Mouse (Mus musculus) right cerebral cortex, postnatal 4 days (tissue): ENCODE results near the gene Abca8a.
"Not testable (repeated sequence)": the region's sequence is repeated elsewhere in the genome, so short reads cannot be mapped to it uniquely, and the experiment has no call there.

Experiments
- DNase-seq: peaks from one replicate; pipeline ENCODE4 v3.0.0-alpha.2; 2022

Abca8a gene

GRCm38 (mm10) chr11:110095858-110096257 lies at the start of gene Abca8a:
TSS of gene Abca8a (minus strand) at chr11:110095978.
- no peak for DNase-seq

DNA sequence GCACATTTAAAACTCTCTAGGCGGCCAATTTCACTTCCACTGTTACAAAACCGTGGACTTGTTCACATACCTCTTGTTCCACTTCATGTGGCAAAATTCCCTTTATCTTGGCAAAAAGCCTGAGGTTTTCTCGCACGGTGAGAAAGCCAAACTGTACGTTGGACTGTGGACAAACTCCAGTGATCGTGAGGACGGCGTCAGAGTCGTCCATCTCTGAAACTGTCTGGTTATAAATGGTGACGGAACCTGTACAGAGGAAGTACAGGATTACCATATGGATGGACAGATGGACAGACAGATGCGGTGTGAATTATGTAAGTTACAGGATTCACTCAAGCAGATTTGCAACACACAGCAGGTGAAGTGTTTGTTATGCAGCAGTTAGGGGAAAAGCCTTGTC lies 49.6 kb upstream of the Abca8a start:
- no peak for DNase-seq

- no peak for DNase-seq
These were observed 35.0 kb upstream of the Abca8a start for GRCm38 (mm10) chr11:110130760-110131159.

- no peak for DNase-seq
These were observed 15.4 kb upstream of the Abca8a start for GRCm38 (mm10) chr11:110111137-110111536.

DNA sequence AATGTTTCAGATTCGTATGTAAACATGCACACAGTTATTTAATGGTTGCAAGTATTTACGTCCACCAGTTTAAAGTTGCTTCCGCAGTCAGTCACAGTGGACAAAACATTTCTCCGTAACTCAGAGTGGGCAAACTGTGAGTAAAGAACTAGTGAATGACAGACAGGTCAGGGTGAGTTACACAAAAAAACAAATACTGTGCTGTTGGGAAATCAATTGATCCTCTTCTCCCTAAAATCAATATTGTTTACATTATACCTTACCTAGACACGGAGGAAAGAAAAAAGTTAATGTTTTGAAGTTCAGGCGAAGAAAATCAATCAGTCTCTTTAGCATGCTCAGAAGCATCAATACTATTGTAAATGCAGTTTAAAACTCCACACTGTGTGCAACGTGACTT lies 5.7 kb upstream of the Abca8a start:
- DNase-seq = no peak

GRCm38 (mm10) chr11:110098901-110099300 lies 3.1 kb upstream of the Abca8a start:
- DNase-seq = no peak

DNA sequence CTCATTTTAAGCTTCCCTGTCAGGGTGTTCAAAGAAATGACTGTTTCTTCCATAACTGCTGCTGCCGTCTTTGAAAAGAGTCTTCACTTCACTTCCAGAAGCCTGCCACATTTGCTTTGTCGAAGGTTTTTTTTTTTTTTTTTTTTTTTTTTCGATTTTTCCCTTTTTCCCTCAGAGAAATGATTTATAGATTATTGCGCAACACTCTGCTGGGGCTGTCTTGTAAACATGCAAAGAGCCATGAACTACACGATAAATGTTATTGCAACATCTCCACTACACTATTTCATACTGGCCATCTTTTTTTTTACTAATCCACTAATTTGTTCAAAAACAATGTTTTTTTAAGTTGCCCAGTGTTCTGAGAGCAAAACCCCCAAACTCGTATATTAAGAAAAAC lies 1.7 kb upstream of the Abca8a start:
- no peak for DNase-seq

DNA sequence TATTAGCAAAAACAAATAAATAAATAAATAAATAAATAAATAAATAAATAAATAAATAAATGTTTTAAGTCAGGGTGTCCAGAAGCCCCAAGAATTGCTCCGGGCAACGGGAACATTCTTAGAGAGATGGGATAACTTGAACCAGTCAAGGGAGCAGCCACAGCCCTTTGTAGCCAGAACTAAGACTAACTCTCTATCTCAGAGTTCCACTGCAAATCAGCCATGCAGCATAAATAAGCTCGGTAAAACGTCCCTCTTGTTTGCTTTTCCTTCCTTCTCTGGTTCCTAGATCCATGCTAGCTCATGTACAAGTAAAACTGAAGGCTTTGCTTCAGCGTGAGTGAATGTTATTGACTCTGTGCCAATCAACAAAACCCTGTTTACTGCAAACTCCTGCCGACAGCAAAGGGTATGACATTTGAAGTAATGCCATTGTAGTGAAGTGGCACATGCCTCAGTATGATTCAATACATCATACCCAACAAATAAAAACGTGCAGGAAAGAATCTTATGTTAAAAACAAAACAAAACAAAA lies 865 bp downstream of the Abca8a start:
- no peak for DNase-seq

- no peak for DNase-seq
These were observed 1.5 kb downstream of the Abca8a start for GRCm38 (mm10) chr11:110094236-110094635.

GRCm38 (mm10) chr11:110091328-110091727 lies 4.5 kb downstream of the Abca8a start:
- no peak for DNase-seq

GRCm38 (mm10) chr11:110072158-110072557 lies 23.6 kb downstream of the Abca8a start:
- DNase-seq = no peak

DNA sequence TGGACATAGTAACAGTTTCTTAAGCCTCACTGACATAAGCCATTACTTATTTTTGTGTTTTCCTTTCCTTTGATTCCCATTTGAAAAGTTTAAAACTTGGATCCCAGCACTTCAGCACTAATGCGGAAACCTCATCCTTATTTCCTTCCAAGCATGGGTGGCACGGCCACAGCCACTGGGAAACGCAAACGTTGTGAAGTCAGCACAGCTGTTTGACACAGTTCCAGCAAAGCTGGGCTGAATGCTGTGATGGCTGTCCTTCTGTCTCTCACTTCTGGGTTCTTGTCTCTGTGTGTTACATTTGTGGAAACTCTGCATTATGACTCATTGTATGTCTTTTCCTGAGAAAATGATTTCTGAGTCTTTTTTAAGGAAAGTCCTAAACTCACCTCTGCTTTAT lies 34.7 kb downstream of the Abca8a start:
- DNase-seq = no peak

DNA sequence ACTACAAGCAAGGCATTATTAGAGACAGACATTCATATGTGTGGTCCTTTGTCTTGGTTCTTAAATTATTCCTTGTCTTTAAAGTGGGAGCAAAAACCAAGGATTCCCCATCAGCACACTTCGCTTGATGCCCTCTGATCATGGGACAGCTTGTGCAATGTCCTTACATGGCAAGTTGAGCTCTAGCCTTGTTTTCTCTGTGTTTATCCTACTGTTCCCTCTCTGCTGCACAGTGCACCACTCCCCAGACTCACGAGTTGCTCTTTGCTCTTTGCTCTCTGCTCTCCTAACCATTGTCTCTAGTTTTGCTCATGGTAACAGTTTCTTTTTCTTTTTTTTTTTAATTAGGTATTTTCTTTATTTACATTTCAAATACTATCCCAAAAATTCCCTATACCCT lies 35.7 kb downstream of the Abca8a start:
- DNase-seq = no peak

DNA sequence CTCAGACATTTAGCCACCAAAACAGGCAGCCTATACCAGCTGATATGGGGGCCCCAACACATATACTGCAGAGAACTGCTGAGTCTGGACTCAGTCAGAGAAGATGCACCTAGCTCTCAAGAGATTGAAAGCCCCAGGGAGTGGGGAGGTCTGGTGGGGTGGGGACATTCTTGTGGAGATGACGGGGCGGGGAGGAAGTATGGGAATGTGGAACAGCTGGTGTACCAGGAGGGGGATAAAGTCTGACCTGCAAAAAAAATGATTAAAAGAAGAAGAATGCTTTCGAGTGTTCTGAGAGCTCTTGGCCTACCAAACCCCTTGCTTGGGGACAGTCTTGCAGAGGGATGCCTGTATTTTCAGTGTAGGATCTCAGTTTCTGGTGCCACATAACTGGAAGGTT lies 42.1 kb downstream of the Abca8a start:
- DNase-seq = no peak

DNA sequence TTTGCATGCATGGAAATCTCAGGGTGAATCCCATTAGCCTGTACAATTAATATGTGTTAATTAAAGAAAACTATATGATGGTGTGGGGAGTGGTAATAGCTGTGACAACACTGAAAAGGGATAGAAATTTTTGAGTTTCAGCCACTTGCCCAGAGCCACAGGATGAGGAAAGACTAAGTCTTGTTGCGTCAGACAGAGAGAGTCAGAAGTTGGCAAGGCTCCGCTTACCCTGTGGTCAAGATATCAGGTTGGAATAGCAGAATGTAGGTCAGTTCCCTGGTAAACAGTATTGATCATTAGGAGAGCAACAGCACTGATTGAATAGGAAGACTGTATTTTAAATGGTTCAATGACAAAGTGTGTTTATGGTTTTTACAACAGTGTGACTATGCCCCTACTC lies 58.0 kb downstream of the Abca8a start:
- DNase-seq = no peak

GRCm38 (mm10) chr11:110028913-110029695 lies 66.7 kb downstream of the Abca8a start:
- DNase-seq = no peak

- DNase-seq = no peak
These were observed 84.8 kb downstream of the Abca8a start for GRCm38 (mm10) chr11:110010836-110011546.

DNA sequence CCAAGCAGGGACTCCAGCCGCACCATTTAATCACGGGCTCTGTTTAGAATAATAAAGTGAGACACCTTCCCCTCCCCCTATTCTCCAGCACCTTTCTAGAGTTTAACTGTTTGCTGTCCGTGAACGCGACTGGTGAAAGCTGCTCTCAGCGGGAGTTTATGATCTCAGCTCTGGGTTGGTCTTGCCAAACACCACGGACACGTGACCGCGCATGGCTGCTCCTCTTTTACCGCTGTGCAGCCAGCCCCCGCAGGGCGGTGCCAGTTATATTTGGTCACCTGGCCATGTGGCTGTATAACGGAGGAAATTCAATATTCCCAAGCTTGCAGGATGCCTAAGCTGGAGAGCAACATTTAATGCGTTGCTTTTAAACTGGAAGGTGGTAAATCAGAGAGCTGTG lies 100.2 kb downstream of the Abca8a start, which contains the start of gene Abca8b:
Gene Abca8b, minus strand, starts transcription at position 222 of the 400 bp plus-strand sequence.
- peak; percentile 67 for DNase-seq

DNA sequence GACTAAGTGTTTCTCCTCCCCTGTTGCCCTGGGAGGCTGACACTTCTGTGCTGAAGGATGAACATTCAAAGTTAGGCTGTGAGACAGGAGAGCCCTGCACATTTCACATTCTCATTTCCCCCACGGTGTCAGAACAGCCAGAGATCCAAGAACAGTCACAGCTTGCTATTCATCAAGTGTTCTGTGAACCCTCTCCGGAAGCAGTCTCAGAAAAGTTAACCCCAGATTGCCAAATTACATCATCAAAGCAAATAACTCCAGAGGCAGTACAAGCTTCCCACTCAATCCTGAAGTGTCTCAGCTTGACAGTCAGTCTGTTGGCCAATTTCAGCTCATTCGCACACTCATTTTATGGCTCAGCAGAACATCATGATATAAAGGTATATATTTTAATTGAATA lies 100.8 kb downstream of the Abca8a start:
- DNase-seq = no peak

GRCm38 (mm10) chr11:109994014-109994413 lies 101.8 kb downstream of the Abca8a start:
- DNase-seq = no peak

DNA sequence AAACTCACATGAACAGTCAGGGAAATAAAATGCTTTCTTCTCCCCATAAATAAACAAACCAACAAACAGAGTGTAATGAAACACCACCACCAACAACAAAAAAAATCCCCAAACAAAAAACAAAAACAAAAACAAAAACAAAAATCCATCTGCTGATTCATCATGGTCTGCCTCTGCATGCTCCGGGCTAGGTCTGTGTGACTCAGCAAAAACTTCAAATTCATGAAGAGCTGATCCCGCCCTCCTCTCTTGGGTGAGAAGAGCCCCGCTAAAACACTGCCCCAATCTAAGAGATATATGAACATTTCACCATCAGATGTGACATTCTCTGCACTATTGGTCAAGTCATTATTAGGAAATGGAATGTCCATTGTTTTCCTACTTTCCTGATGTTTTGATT lies 104.5 kb downstream of the Abca8a start:
- no peak for DNase-seq

- DNase-seq = no peak
These were observed 105.5 kb downstream of the Abca8a start for GRCm38 (mm10) chr11:109990256-109990655.

GRCm38 (mm10) chr11:109988164-109988563 lies 107.6 kb downstream of the Abca8a start:
- DNase-seq = no peak

GRCm38 (mm10) chr11:109987460-109988072 lies 108.2 kb downstream of the Abca8a start:
- DNase-seq = not testable (repeated sequence)
